Mouse (Mus musculus) midbrain, embryonic 12.5 days (tissue): ENCODE measurements around the gene Tubg1. TPM values are rescaled to one million over a fixed set of nuclear protein-coding genes. Genes with fewer than 3 reads are reported as not detected.
"Not testable (repeated sequence)": the region's sequence is repeated elsewhere in the genome, so short reads cannot be mapped to it uniquely, and the experiment has no call there.

Experiments used
- ATAC-seq: fragments of 200-750 bp; cut with Nextera tagmentation; 2 replicates; pipeline ENCODE4 v1.8.0; 2017; ENCODE audit warnings: low read depth, moderate TSS enrichment, moderate library complexity; ENCODE audit not compliant: low FRiP score
- H3K27ac ChIP-seq: fragments of 300-500 bp; sonication (generic); replicated peaks from 2 replicates; pipeline ENCODE4 v1.5.1; 2016; ENCODE audit warnings: mild to moderate bottlenecking
- H3K27me3 ChIP-seq: fragments of 300-500 bp; sonication (generic); 2 replicates; pipeline ENCODE4 v1.6.1; 2016; ENCODE audit warnings: mild to moderate bottlenecking
- H3K36me3 ChIP-seq: fragments of 300-500 bp; sonication (generic); 2 replicates; pipeline ENCODE4 v1.6.1; 2016
- H3K4me1 ChIP-seq: fragments of 300-500 bp; sonication (generic); 2 replicates; pipeline ENCODE4 v1.6.1; 2016
- H3K4me2 ChIP-seq: fragments of 300-500 bp; sonication (generic); replicated peaks from 2 replicates; pipeline ENCODE4 v1.6.1; 2016; ENCODE audit warnings: mild to moderate bottlenecking, moderate library complexity
- H3K4me3 ChIP-seq: fragments of 300-500 bp; sonication (generic); 2 replicates; pipeline ENCODE4 v1.5.1; 2016; ENCODE audit warnings: mild to moderate bottlenecking
- H3K9ac ChIP-seq: fragments of 300-500 bp; sonication (generic); replicated peaks from 2 replicates; pipeline ENCODE4 v1.6.1; 2016; ENCODE audit warnings: mild to moderate bottlenecking, moderate library complexity
- H3K9me3 ChIP-seq: fragments of 300-500 bp; sonication (generic); 2 replicates; pipeline ENCODE4 v1.6.1; 2016; ENCODE audit warnings: mild to moderate bottlenecking
- WGBS: fragments of 180-500 bp; shearing (Covaris S2); methylation state at CpG from one replicate; pipeline ENCODE4 v1.1.7; 2016; 5-methylcytosine and 5-hydroxymethylcytosine counted together
- polyA plus RNA-seq: library from polyadenylated mRNA; unstranded; fragments of >200 nt; fragmentation: Nextera tagmentation; extraction: Ambion mirVana; gene quantifications from 2 replicates; pipeline ENCODE4 v1.2.1, GENCODE M21; 2016

The Tubg1 gene
- polyA plus RNA-seq, 1 experiment from 2014 or later: 97.4 TPM

DNA sequence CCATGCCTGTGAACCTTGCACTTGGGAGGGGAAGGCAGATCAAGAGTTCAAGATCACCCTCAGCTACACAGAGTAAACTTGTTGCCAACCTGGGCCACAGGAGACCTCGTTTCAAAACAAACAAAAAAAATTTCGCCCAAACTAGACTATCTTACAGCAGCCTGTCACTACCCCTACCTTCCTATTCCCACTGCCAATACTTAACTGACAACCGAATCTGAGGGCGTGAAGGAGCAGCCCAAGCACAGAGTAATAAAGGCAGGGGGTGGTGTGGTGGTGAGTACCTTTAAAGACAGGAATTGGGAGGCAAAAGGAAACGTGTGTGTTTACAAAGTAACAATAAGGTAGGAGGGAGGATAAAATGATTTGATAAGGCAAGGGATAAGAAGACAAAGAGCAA, 9.0 kb upstream of the Tubg1 start:
- Histone ChIP-seq H3K27me3 (no peaks in the 10 kb centered on the region), H3K4me2 (no peak overlapping the region), H3K4me3 (no peak overlapping the region), H3K9me3 (no peaks in the 10 kb centered on the region), H3K4me1 (peaks cover 10% of the 10 kb centered on the region), H3K36me3 (peaks cover 3% of the 10 kb centered on the region; the same call in 1 of the 2 replicates), H3K9ac (no peak overlapping the region), H3K27ac (no peak overlapping the region)
- ATAC-seq: no peak
- WGBS: 69% methylated on average over 5 of the region's 5 CpGs

DNA sequence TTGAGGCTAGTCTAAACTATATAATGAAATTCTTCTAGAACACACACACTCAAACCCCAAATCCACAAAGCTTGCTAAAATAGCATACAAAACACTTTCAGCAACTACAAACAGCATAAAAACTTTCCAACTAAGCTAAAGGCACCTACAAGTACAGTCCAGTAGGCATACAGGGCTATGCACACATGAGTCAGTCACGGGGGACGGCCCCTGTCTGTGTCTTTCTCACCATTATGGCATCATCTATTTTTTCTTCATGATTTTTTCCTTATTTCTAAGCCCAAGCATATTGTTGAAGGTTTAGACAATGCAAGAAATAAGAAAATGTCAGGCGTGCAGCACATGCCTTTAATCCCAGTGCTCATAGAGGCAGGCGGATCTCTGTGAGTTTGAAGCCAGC, 8.6 kb upstream of the Tubg1 start:
- H3K9me3 ChIP-seq: no peaks in the 10 kb centered on the region
- no peak for ATAC-seq
- WGBS: 93% methylated on average over 4 of the region's 4 CpGs

DNA sequence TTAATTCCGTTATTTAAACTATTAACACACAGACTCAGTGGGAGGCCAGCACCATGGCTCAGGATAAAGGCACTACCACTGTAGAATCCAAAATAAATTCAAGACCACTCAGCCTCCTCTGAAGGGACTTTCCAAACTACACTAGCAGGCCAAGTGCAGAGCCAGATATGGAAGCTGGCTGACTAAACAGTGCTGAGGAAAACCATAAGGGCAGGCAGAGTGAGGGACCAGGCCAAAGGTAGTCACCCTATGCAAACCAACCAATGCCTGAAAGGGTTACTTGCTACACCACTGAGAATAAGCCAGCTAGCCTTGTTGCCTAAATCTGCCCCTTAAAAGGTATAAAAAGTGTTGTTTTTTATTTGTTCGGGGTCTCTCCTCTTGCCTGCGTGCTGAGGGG, 7.6 kb upstream of the Tubg1 start:
- Histone ChIP-seq H3K4me3 (no peak overlapping the region), H3K4me2 (no peak overlapping the region), H3K9ac (no peak overlapping the region), H3K27me3 (no peaks in the 10 kb centered on the region), H3K9me3 (no peaks in the 10 kb centered on the region), H3K27ac (no peak overlapping the region), H3K4me1 (peaks cover 16% of the 10 kb centered on the region), H3K36me3 (peaks cover 3% of the 10 kb centered on the region; the same call in 1 of the 2 replicates)
- no peak for ATAC-seq
- WGBS: 89% methylated on average over 3 of the region's 3 CpGs

More for the DNA sequence above, 8.6 kb upstream of the Tubg1 start:
- H3K4me2 ChIP-seq: no peak overlapping the region
- no peaks in the 10 kb centered on the region for H3K27me3 ChIP-seq
- H3K9ac ChIP-seq: no peak overlapping the region
- H3K4me3 ChIP-seq: no peak overlapping the region
- no peak overlapping the region for H3K27ac ChIP-seq
- peaks cover 14% of the 10 kb centered on the region for H3K4me1 ChIP-seq
- 0 out of 2 replicates have a peak, but pooled peaks cover 3% of the 10 kb centered on the region for H3K36me3 ChIP-seq

DNA sequence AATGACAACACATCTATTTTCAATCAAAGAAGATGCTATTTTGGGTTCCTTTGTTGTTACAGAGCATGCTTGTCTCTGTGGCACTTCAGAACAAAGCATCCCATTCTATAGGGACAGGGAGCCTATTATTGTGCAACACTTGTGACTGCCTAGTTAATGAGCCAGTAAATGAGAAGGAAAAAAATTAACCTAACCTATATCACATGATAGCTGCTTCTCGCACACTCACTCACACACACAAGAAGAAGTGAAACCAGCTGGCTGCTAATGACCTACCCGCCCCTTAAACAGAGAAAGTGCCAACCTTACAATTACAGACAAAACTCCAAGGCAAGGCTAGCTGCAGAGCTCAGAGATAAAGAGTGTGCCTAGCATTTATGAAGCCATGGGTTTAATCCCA, 4.2 kb upstream of the Tubg1 start:
- no peak for ATAC-seq
- Histone ChIP-seq H3K4me3 (no peak overlapping the region), H3K27me3 (no peaks in the 10 kb centered on the region), H3K4me2 (no peak overlapping the region), H3K27ac (0 out of 2 replicates have a peak overlapping the region, but pooled peaks have one; percentile 39), H3K9ac (no peak overlapping the region), H3K4me1 (peaks cover 37% of the 10 kb centered on the region), H3K9me3 (no peaks in the 10 kb centered on the region), H3K36me3 (peaks cover 3% of the 10 kb centered on the region; the same call in 1 of the 2 replicates)
- 71% methylated on average over 2 of the region's 2 CpGs for WGBS

DNA sequence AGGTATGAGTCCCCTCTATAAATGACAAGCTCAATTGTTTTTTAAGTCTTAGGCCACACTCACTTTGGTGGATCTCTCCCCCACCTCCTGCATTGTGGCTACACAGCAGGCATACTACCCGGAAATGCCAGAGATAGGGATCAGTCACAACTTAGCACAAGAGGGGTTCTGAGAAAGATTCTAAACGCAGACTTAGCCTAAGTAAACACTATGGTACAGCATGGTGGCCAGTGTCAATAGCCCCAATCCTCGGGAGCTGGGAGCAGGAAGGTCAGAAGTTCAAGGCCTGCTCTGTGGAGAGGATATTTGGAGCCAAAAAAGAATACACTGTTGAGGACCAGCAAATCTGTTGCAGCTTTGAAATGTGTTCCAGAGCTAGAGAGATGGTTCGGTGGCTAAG, 1.6 kb upstream of the Tubg1 start:
- Histone ChIP-seq H3K27me3 (no peaks in the 10 kb centered on the region), H3K9me3 (no peaks in the 10 kb centered on the region), H3K4me1 (peaks cover 44% of the 10 kb centered on the region), H3K4me2 (peak overlapping the region; percentile 97), H3K36me3 (peaks cover 11% of the 10 kb centered on the region), H3K4me3 (peak overlapping the region; percentile 91), H3K9ac (peak overlapping the region; percentile 95; the same call in 1 of the 2 replicates), H3K27ac (no peak overlapping the region)
- no peak for ATAC-seq
- 49% methylated on average over 4 of the region's 4 CpGs for WGBS

DNA sequence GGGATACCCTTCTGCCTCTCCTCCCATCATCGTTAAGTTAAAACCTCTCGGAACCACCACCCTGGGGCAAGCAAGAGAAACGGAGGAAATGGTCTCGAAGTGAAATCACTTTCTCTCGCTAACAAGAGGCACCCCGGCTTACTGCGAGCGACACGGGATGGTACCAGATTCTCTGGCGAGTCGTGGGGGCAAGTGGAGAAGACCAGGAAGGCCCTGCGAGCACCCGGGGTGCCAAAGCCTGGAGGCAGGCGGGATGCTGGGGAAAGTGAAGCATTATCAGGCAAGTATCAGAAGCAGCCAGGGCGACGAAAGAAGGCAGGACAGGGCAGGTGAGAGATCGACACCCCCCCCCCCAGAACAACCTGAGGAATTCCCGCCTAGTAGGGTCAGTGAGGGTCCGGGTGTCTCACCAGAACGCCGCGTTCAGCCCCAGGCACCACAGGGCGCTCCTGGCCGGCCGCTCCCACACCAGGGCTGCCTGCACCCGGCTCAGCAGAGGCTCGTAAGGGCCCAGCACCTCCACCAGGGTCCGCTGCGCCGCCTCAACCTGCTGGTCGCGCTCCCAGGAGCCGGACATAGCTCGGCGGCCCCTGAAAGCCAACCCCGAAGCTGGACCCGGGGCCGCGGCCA, 492 bp upstream of the Tubg1 start:
- Histone ChIP-seq H3K36me3 (peaks cover 21% of the 10 kb centered on the region), H3K4me3 (peak overlapping the region; percentile 91), H3K4me2 (peak overlapping the region; percentile 97), H3K4me1 (peaks cover 44% of the 10 kb centered on the region), H3K9me3 (no peaks in the 10 kb centered on the region), H3K9ac (peak overlapping the region; percentile 95), H3K27me3 (no peaks in the 10 kb centered on the region), H3K27ac (peak overlapping the region; percentile 84)
- peak; percentile 83 for ATAC-seq
- under 1% methylated on average over 39 of the region's 39 CpGs for WGBS

DNA sequence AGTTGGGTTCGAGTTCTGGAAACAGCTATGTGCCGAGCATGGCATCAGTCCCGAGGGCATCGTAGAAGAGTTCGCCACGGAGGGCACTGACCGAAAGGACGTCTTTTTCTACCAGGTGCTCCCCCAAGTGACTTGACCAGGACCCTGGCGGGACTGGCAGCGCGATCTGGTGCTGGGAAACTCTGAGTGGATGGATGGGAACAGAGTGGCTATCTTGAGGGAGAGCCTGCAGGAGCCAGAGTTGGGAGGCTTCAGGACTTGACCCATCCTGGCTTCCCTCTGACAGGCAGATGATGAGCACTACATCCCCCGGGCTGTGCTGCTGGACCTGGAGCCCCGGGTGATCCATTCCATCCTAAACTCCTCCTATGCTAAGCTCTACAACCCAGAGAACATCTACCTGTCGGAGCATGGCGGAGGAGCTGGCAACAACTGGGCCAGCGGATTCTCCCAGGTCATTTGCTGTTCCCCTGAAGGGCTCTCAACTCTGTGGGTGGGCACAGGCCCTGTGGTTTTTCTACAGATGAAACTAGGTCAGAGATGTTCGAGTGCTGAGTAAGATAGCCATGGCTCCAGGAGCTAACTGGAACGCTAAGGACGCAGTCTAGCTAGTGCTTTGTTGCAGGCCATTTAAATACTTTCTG, 929 bp downstream of the Tubg1 start:
- WGBS: 25% methylated on average over 19 of the region's 19 CpGs
- no peaks in the 10 kb centered on the region for H3K27me3 ChIP-seq
- H3K27ac ChIP-seq: peak overlapping the region; percentile 92
- no peaks in the 10 kb centered on the region for H3K9me3 ChIP-seq
- peak overlapping the region; percentile 97 for H3K4me2 ChIP-seq
- no peak for ATAC-seq
- H3K9ac ChIP-seq: peak overlapping the region; percentile 87
- H3K4me1 ChIP-seq: peaks cover 35% of the 10 kb centered on the region
- H3K4me3 ChIP-seq: peak overlapping the region; percentile 91
- H3K36me3 ChIP-seq: peaks cover 33% of the 10 kb centered on the region

DNA sequence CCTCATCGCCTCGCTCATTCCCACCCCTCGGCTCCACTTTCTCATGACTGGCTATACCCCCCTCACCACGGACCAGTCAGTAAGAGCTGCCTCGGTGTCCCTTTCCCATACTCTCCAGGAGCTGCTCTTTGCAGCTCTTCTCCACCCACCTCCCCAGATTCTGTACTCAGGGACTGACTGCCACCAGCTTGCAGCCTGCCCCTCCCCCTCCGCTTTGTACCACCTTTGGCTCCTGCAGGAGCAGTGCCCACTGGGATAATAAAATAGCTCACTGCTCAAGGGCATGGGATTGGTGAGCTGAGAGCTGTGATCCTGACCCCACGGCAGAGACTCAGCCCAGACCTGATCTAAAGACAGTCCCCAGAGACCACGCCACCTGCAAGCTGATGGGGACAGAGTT, 4.8 kb downstream of the Tubg1 start:
- not testable (repeated sequence) for H3K27ac ChIP-seq, H3K4me2 ChIP-seq, H3K27me3 ChIP-seq, H3K4me3 ChIP-seq, H3K9ac ChIP-seq, ATAC-seq, H3K9me3 ChIP-seq
- WGBS: 94% methylated on average over 8 of the region's 8 CpGs
- peaks cover 10% of the 10 kb centered on the region for H3K4me1 ChIP-seq
- H3K36me3 ChIP-seq: peaks cover 51% of the 10 kb centered on the region

DNA sequence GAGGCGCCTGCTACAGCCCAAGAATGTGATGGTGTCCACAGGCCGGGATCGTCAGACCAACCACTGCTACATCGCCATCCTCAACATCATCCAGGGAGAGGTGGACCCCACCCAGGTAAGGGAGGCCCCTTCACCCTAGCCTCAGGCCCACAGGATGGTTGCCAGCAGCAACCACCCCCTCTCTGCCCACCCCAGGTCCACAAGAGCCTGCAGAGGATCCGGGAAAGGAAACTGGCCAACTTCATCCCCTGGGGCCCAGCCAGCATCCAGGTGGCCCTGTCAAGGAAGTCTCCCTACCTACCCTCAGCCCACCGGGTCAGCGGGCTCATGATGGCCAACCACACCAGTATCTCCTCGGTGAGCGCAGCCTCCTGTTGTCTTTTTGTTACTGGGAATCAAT, 5.3 kb downstream of the Tubg1 start:
- 96% methylated on average over 9 of the region's 9 CpGs for WGBS
- not testable (repeated sequence) for H3K4me3 ChIP-seq, H3K9me3 ChIP-seq, ATAC-seq, H3K27me3 ChIP-seq, H3K27ac ChIP-seq, H3K4me2 ChIP-seq, H3K9ac ChIP-seq
- Histone ChIP-seq H3K36me3 (peaks cover 51% of the 10 kb centered on the region), H3K4me1 (peaks cover 10% of the 10 kb centered on the region)

DNA sequence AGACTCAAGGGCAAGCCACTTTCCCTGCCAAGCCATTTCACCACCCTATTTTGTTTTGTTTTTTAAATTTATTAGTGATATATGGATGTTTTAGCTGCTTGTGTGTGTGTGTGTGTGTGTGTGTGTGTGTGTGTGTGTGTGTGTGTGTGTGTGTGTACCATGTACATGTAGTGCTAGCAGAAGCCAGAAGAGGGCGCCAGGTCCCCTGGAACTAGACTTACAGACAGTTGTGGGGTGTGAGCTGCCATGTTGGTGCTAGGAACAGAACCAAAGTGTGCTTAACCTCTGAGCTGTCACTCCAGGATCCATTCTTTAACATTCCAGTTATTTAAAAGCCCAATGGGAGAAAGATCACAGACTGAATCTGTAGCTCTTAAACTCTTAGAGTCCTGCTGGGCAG, 7.3 kb downstream of the Tubg1 start:
- Histone ChIP-seq H3K4me3 (no peak overlapping the region), H3K36me3 (peaks cover 49% of the 10 kb centered on the region), H3K9me3 (peaks cover 5% of the 10 kb centered on the region; the same call in 1 of the 2 replicates), H3K27ac (no peak overlapping the region), H3K4me2 (no peak overlapping the region), H3K4me1 (no peaks in the 10 kb centered on the region), H3K9ac (no peak overlapping the region), H3K27me3 (no peaks in the 10 kb centered on the region)
- ATAC-seq: no peak
- WGBS: 92% methylated on average over 1 of the region's 1 CpGs

DNA sequence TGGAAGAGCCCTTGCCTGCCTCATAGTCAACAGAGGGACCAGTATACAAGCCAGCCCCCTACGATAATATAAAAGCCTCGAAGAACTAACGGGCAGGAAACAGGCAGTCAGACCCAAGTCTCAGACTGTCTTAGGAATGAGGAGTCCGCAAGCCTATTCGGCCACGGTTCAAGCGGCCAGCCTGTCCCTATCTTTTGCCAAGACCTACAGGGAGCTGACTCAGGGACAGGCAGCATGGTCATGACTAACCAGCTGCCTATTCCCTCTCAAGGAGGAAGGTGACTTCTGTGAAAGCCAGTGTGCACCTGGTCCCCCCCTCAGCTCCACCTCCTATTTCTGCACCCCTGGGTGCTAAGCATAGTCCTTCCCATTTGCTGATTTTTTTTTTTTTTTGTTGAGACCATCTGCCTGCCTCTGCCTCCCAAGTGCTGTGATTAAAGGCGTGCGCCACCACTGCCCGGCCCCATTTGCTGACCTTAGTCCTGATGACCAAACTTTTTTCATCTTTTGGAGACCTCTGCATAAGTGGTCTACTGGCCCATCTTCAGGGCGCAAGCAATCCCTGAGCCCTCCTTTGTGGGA, 9.3 kb downstream of the Tubg1 start:
- ATAC-seq: no peak
- H3K27ac ChIP-seq: no peak overlapping the region
- H3K4me3 ChIP-seq: no peak overlapping the region
- H3K9me3 ChIP-seq: peaks cover 5% of the 10 kb centered on the region; the same call in 1 of the 2 replicates
- no peaks in the 10 kb centered on the region for H3K4me1 ChIP-seq
- H3K4me2 ChIP-seq: no peak overlapping the region
- WGBS: 86% methylated on average over 11 of the region's 11 CpGs
- no peak overlapping the region for H3K9ac ChIP-seq
- H3K27me3 ChIP-seq: no peaks in the 10 kb centered on the region
- peaks cover 30% of the 10 kb centered on the region for H3K36me3 ChIP-seq

DNA sequence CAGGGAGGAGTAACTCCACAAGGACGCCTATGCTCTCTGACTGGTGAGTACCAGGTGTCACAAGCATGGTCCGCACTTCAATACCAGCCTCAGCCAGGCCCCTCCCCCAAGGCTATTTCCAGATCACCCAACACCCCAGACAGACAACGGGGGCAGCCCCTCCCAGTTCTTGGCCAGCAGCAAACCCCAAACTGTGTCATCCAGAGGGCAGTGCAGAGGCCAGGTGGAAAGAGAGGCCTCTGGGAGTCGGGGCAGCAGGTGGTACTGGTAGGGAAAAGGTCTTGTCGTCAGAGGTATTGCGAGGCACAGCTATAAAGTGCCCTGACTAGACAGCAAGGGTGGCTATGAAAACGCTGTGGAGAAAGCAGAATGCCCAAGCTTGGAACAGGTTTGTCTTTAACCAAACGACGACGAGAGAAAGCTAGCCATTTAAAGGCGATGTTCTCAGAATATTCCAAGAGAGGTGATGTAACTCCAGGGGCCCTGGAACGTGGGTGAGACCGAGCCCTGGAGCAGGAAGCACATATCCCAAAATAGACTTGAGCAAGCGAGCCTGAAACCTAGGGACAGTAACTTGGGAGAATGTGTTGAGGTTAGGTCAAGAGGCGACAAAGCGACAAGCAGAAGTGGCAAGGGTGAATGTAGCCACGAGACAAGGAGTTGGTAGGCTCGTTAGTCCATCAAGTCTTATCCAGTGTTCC, 10.5 kb downstream of the Tubg1 start:
- Histone ChIP-seq H3K27me3 (no peaks in the 10 kb centered on the region; the same call in 1 of the 2 replicates), H3K36me3 (peaks cover 23% of the 10 kb centered on the region), H3K4me1 (no peaks in the 10 kb centered on the region), H3K9me3 (peaks cover 5% of the 10 kb centered on the region; the same call in 1 of the 2 replicates), H3K27ac (no peak overlapping the region), H3K4me2 (no peak overlapping the region), H3K4me3 (no peak overlapping the region), H3K9ac (no peak overlapping the region)
- 53% methylated on average over 18 of the region's 18 CpGs for WGBS
- no peak for ATAC-seq
